Mouse (Mus musculus) thymus, postnatal 14 days (tissue): ENCODE measurements around the gene Stam.
A peak's percentile ranks its signal among the peaks of the same experiment; 100 is the strongest.

ENCODE experiments used
- DNase-seq: peaks from one replicate; pipeline ENCODE4 v3.0.0; 2021

The Stam gene

GRCm38 (mm10) chr2:14073362-14074220 is at the start of gene Stam:
TSS of gene Stam (plus strand) at chr2:14074098.
- peak; percentile 94 for DNase-seq

GRCm38 (mm10) chr2:14041249-14041648 is 32.6 kb upstream of the Stam start:
- DNase-seq: no peak

GRCm38 (mm10) chr2:14043011-14043410 is 30.9 kb upstream of the Stam start:
- DNase-seq: no peak

GRCm38 (mm10) chr2:14043577-14044170 is 30.2 kb upstream of the Stam start:
- DNase-seq: no peak

DNA sequence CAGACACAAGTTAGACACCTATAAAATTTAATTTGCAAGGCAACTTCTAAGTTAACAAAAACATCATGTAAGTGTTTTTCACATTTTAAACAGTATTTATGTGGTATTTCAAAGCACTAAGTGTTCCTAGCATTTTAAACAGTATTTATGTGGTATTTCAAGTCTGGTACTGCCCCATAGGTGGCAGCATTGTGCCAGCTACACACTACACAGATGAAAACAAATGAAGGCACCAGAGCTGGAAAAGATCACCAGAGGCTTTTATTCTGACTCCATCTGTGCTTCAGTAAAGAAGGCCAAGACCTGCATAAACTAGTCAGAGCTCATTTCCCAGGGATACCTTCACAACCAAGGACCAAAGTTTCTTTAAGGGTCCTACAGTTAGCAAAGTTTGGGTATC is 25.5 kb upstream of the Stam start:
- DNase-seq: peak; percentile 70

DNA sequence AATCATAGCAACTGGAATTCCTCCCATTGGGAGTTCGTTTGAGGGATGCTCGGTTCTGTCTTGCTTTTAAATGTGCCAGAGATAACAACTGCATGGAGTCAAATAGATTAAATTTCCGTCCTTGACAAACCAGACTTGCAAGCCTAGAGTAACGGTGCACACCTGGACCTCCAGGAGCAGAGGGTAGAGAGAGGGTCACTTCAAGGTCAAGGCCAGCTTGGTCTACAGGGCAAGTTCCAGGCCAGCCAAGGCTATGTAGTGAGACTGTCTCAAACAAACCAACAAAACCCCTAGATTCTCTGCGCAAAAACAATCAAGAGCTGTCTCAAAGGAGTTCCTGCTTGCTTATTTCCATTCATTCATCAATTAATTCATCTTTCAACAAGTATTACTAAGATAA is 25.1 kb upstream of the Stam start:
- DNase-seq: no peak

DNA sequence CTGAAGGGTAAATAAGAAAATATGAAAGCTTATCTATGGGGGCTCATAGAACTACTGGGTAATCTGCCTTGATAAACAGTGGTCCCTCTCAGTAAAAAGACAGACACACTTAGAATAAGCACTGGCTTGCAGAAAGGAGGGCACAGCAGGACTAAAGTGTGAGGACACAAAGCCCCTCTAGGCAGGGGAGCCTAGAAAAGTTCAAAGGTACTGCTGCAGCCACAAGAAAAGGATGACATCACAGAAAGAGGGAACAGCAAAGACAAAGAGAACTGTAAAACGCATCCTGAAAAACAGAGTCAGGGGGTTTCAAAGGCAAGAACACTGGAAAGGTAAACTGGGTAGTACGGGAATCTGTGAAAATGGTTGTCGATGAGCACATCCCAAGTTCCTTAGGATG is 20.3 kb upstream of the Stam start:
- peak; percentile 35 for DNase-seq

- no peak for DNase-seq
Observed at GRCm38 (mm10) chr2:14054163-14054562, 19.7 kb upstream of the Stam start.

DNA sequence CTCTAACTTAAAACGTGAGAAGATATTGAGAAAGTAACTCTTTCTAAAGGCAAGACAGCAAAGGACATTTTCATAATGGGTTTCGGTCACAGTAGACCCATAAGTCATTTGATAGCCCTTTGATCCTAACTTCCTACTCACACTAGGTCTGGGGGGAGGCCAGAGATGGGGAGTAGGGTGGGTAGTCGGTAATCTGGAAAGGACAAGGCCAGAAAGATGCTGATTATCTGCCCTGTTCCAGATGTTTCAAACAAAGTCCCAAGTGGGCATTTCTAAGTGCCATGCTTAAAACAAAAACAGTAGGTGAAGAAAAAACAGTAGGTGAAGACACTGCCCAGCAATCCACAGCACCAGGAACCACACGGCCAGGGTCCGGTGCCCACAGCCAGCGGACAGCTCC is 19.2 kb upstream of the Stam start:
- DNase-seq: no peak

DNA sequence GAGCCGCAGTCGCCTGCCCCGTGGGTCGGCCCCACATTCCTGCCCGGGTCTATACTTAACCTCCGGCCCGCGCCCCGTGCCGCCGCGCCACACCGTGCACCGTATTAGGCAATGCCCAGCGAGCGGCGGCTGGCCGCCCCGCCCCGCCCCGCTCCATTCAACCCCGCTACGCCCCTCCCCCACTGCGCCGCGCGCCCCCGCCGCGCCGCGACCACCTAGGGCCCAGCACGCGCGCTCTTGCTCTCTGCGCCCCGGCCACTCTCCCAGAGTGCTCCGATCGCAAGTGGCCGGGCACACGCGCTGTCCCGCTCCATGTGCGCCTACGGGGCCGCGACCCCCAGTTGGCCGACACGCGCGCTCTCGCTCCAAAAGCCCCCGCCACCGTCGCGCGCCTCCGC is 18.7 kb upstream of the Stam start:
- no peak for DNase-seq

DNA sequence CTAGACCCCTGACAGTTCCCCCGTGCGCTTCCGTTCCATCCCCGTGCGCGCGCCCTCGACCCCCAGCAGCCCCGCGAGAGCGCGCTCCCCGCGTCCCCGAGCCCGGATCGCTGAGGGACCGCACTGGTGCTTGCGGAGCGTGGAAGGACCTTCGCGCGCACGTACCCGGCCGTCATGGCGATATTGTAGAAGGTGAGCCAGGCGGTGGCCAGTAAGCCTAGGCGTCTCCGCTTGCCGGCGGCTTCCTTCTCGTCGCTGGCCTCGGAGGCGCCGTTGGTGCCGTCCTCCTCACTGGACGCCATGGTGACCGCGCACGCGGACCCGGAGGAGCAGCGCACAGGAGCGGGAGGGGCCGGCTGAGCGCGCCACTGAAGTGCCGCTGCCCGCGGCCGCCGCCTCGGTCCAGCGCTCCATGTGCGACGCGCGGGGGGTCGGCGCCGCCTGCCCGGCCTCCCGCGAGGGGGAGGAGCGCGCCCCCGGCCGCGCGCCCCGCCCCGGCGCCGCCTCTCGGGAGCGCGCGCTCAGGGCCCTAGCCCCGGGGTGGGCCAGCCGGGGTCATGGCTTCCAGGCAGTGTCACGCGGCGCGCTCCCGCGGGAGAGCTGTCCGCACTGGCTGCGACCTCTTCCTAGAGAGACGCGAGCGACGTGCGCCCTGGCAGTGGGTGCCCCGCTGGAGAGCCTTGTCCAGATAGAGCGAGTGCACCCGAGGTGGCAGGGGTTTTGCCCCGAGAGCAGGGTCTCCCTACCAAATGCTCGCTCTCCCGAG is 18.1 kb upstream of the Stam start, which contains the start of gene Hacd1:
Gene Hacd1, minus strand, starts transcription at position 570 of the 766 bp plus-strand sequence.
- DNase-seq: peak; percentile 93

DNA sequence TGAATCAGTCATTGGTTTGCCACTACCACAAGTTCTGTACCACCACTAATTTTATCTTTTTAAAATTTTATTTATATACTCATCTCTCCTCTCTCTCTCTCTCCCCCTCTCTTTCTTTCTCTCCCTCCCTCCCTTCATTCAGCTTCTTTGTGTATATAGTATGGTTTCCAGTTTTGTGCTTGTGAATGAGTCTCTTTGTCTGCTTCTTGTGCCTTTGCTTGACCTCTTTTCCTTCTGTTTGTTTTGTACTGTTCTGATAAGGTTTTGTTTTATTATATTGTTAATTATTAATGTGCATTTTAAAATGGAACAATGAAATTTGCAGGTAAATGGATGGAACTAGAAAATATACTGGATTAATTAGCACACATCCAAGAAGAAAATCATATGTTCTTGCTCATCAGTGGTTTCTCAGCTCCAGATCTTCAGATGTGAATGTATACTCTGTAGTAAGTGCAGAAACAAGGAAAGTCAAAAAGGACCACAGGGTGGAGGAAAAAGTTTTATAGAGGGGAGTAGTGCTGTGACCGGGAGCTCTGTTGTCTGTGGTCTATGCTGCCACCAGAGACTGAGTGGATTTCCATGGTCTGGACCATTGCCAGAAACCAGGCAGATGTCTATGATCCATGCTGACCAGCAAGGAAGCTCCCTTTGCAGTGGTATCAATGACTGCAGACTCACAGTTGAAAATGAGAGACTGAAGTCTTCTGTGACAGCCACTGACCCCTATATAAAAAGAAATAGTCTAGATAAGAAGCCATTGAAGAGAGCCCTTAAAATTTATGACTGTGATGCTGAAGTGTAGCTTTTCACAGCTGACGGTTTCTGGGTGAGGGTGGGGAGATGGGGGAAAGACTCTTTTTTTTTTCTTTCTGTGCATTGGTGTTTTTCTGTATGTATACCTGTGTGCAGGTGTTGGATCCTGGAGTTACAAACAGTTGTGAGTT is 7.9 kb upstream of the Stam start:
- DNase-seq: no peak

GRCm38 (mm10) chr2:14069027-14069426 is 4.9 kb upstream of the Stam start:
- DNase-seq: no peak

GRCm38 (mm10) chr2:14070466-14070865 is 3.4 kb upstream of the Stam start:
- no peak for DNase-seq

GRCm38 (mm10) chr2:14073008-14073361 is 913 bp upstream of the Stam start:
- DNase-seq: no peak

DNA sequence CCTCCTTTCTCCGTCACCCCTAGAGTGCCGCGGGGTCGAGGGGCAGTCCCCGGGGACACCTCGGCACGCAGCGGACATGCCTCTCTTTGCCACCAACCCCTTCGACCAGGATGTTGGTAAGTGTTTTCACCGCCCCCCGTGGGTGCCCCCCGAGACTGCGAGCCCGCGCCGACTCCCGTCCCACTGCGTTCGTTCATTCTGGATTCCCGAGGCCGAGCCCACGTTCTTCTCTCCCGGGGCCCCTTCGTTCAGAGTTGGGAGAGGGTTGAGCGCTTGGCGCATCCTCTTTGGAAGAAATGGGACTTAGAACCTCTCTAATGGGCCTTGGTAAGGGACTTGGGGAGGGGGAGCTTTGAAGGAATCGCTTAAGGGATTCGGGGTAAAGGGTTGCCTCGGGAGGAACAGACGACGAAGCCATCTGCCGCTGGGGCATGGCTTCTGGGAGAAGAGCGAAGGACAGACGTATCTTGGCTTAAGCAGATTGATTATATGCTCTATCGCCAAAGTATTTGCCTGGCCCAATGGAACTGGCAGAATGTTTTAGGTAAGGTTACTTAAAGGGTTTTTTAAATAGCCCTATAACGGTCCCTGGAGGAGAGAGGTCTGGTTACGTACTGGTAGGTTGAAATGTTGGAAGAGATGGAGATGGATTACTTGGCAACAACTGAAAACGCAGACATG is 463 bp downstream of the Stam start:
- DNase-seq: no peak

GRCm38 (mm10) chr2:14078527-14078926 is 4.6 kb downstream of the Stam start:
- DNase-seq: peak; percentile 80

GRCm38 (mm10) chr2:14100533-14100932 is 26.6 kb downstream of the Stam start:
- DNase-seq: no peak

DNA sequence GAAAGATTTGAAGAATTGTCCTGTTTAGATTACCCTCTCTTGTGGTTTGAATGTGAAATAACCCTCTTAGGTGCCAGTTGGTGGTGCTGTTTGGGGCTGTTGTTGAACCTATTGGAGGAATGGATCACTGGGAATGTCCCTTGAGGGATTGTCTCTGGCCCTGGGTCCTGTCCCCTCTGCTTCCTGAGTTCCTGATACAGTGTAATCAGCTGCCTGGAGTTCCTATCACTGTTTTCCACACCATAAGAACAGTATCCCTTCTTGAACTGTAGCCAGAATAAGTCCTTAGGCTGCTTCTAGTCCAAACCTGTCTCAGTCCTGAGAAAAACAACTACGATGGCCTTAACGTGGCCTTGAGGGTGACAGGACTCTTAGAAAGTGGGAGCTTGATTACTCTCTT is 28.7 kb downstream of the Stam start:
- DNase-seq: no peak

GRCm38 (mm10) chr2:14103924-14104323 is 30.0 kb downstream of the Stam start:
- DNase-seq: no peak

DNA sequence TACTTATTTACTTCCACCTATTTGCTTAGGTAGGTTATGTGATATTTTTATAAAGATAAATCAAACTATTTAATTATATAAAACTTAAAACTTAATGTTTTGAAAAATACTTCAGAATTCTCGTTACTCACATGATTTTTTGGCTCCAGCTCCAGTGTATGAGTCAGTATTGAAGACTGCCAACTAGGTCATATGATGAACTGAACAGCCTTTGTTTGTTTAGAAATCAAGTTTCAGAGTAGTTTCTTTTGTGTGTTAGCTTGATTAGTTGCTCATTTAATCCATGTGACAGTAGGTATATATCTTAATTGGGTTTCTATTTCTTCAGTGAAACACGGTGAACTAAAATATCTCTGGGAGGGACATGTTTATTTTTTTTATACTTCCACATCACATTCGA is 33.8 kb downstream of the Stam start:
- DNase-seq: no peak

DNA sequence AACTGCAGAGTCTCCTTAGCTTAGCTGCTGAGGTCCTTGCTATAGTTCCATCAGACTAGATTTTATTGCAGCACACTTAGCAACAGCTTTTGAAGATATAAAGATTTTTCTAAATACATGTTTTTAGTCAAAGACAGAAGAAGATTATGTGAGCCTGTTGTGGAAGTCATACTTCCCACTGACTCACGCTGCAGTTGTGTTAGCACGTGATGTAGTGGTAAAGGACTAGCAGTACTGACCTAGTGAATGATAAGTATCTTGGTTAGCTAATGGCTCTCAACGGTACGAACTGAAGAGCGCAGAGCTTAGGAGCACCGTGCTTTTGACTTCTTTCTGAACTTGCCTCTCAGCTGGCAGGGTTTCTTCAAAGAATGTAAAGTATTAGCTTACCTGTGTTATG is 52.5 kb downstream of the Stam start:
- no peak for DNase-seq
